In the genomic region with DNA sequence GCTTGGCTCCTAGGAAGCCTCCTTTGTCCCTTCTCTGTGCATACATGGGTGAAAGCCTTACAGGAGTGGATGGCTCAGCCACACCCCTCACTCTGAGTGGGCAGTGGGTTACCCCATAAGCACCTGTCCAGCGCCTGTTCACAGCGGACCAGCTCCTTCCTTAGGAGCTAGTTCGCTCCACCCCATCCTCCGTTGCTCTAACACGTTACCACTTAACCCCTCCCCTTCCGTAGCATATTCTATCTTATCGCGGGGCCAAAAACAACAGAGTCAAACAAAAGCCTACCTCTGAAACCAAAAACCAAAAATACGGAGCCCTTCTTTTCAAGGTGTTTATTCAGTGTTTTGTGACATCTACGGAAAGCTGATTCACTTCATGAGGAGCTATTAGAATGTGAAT, we compare ENCODE assay signal across 14 mouse cellular contexts.
"Had no signal": no experiment of that assay in that cellular context is flagged by ENCODE, and none has a peak within 500 bp of the region (broad histone marks: within the 10 kb centered on the region; RNA-seq: fewer than 3 reads in every experiment).

No protein-coding gene starts in this region.

- ATAC-seq: lung, postnatal 0 days; midbrain, embryonic 16.5 days had no signal

- H3K4me2 ChIP-seq: limb, embryonic 12.5 days; neural tube, embryonic 13.5 days had no signal

- H3K4me3 ChIP-seq: layer of hippocampus, adult 2 months; limb, embryonic 12.5 days; midbrain, embryonic 10.5 days; neural tube, embryonic 13.5 days had no signal

- H3K9me3 ChIP-seq: limb, embryonic 12.5 days; midbrain, embryonic 10.5 days; neural tube, embryonic 13.5 days had no signal

- H3K36me3 ChIP-seq: limb, embryonic 12.5 days; midbrain, embryonic 10.5 days; neural tube, embryonic 13.5 days had no signal

- H3K27me3 ChIP-seq: limb, embryonic 12.5 days had no signal

- H3K27ac ChIP-seq: kidney, postnatal 0 days; layer of hippocampus, adult 2 months; limb, embryonic 12.5 days; midbrain, embryonic 10.5 days; neural tube, embryonic 13.5 days had no signal

- DNase-seq: kidney, adult 11 months; kidney, adult 9 months; kidney, postnatal 36 days; lung, adult 18-20 months; lung, postnatal 36 days; right cerebral cortex, postnatal 25 days; thymus, postnatal 36 days had no signal

- H3K9ac ChIP-seq: limb, embryonic 12.5 days; neural tube, embryonic 13.5 days had no signal
